Mouse (Mus musculus) neural tube, embryonic 11.5 days (tissue): ENCODE measurements at regions not wholly inside any gene's neighbourhood (a gene's known extent, or its start where the extent isn't known, plus 50 kb on each side); places are given as distances from the start of the nearest gene placed in this dataset.
"Not testable (repeated sequence)": the region's sequence is repeated elsewhere in the genome, so short reads cannot be mapped to it uniquely, and the experiment has no call there.

ENCODE experiments used
- ATAC-seq: fragments of 200-750 bp; cut with Nextera tagmentation; 2 replicates; pipeline ENCODE4 v1.8.0; 2017; ENCODE audit warnings: moderate number of reproducible peaks, mild to moderate bottlenecking, moderate TSS enrichment, moderate library complexity; ENCODE audit not compliant: insufficient read depth, low FRiP score, low TSS enrichment
- DNase-seq: peaks from one replicate; pipeline ENCODE4 v3.0.0-alpha.2; 2015; ENCODE audit warnings: low spot score
- H3K27ac ChIP-seq: fragments of 300-500 bp; sonication (generic); 2 replicates; pipeline ENCODE4 v1.5.1; 2014; ENCODE audit warnings: low read depth, mild to moderate bottlenecking, low read length
- H3K27me3 ChIP-seq: fragments of 300-500 bp; sonication (generic); 2 replicates; pipeline ENCODE4 v1.6.1; 2014; ENCODE audit warnings: mild to moderate bottlenecking, low read length, mixed read lengths; ENCODE audit not compliant: control insufficient read depth, insufficient read depth
- H3K36me3 ChIP-seq: fragments of 300-500 bp; sonication (generic); 2 replicates; pipeline ENCODE4 v1.6.1; 2014; ENCODE audit warnings: mild to moderate bottlenecking, low read length, moderate library complexity, mixed read lengths; ENCODE audit not compliant: control insufficient read depth, insufficient read depth
- H3K4me1 ChIP-seq: fragments of 300-500 bp; sonication (generic); 2 replicates; pipeline ENCODE4 v1.6.1; 2014; ENCODE audit warnings: low read length, mixed read lengths; ENCODE audit not compliant: control insufficient read depth, insufficient read depth
- H3K4me2 ChIP-seq: fragments of 300-500 bp; sonication (generic); 2 replicates; pipeline ENCODE4 v1.6.1; 2014; ENCODE audit warnings: low read depth, mild to moderate bottlenecking, moderate library complexity
- H3K4me3 ChIP-seq: fragments of 300-500 bp; sonication (generic); 2 replicates; pipeline ENCODE4 v1.5.1; 2014; ENCODE audit warnings: low read depth, low read length
- H3K9ac ChIP-seq: fragments of 300-500 bp; sonication (generic); 2 replicates; pipeline ENCODE4 v1.6.1; 2014; ENCODE audit warnings: mild to moderate bottlenecking, low read length
- H3K9me3 ChIP-seq: fragments of 300-500 bp; sonication (generic); 2 replicates; pipeline ENCODE4 v1.6.1; 2016; ENCODE audit warnings: low read length; ENCODE audit not compliant: control insufficient read depth
- WGBS: fragments of 180-500 bp; shearing (Covaris S2); extraction: QIAGEN DNeasy Blood & Tissue Kit; methylation state at CpG from one replicate; pipeline ENCODE4 v1.1.7; 2014; 5-methylcytosine and 5-hydroxymethylcytosine counted together

- no peaks in the 10 kb centered on the region for H3K36me3 ChIP-seq
- no peaks in the 10 kb centered on the region for H3K9me3 ChIP-seq
- no peak for DNase-seq
- no peaks in the 10 kb centered on the region for H3K4me1 ChIP-seq
- H3K27ac ChIP-seq, result no peak overlapping the region
- WGBS, result 83% methylated on average over 3 of the region's 3 CpGs
- H3K9ac ChIP-seq, result no peak overlapping the region
- H3K4me2 ChIP-seq, result no peak overlapping the region
- no peak for ATAC-seq
- H3K27me3 ChIP-seq, result no peaks in the 10 kb centered on the region
- H3K4me3 ChIP-seq, result no peak overlapping the region
Measured at GRCm38 (mm10) chr5:59831836-59832235, 1976.8 kb upstream of the G6pd2 start.

DNA sequence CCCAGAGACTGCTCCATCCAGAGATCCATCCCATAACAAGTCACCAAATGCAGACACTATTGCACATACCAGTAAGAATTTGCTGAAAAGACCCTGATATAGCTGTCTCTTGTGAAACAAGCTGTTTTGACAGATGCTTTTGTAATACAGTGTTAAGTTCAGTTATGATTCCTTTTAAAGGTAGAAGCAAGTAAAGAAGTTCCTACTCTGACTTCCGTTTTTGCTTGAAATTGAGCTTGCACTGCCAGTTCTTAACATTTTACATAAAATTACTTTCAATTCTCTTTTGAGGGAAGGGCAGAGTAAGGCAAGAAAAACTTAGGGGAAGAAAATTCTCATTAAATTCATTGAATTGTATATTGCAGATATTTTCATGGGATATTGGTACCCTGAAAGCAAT, 1962.9 kb upstream of the G6pd2 start:
- H3K9ac ChIP-seq, result no peak overlapping the region
- DNase-seq (no peak), ATAC-seq (no peak)
- no peaks in the 10 kb centered on the region for H3K4me1 ChIP-seq
- H3K36me3 ChIP-seq, result no peaks in the 10 kb centered on the region
- no peak overlapping the region for H3K4me2 ChIP-seq
- H3K9me3 ChIP-seq, result no peaks in the 10 kb centered on the region
- 83% methylated on average over 1 of the region's 1 CpGs for WGBS
- no peak overlapping the region for H3K4me3 ChIP-seq
- H3K27me3 ChIP-seq, result no peaks in the 10 kb centered on the region
- no peak overlapping the region for H3K27ac ChIP-seq

- no peak for ATAC-seq
- 81% methylated on average over 1 of the region's 1 CpGs for WGBS
Measured at GRCm38 (mm10) chr5:59847643-59848042, 1961.0 kb upstream of the G6pd2 start.

DNA sequence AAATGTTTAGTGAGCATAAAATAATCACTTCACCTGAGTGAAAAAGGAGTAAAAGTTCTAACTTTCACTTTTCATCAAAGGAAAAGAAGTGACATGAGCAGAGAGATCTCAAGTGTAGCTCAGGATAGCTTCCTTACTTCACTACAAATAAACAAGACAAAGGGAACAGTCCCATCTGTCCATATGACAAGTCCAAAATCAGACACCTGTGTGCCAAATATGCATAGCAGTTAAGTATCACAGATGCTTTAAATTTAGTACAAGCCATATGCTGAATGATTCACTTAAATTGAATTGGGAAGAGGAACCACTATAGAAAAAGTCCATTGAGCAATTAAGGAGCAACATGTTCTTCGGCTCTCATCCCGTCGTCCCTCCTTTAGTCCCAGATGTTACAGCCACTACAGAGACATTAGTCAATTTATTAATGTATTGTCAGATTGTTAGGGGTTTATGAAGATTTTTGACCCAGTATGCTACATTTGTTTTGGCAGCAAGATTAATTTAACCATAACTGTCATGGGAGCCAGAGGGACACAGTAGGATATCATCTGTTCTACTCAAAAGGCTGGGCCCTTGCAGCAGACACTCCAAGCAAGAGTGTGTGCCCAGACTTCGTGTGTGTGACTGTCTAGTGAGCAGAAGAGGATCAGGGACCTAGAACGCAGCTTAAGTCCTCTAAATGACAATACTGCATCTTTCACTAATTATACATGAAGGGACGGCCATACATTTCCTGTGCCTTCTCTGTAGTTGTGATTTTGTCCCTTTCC, 1914.5 kb upstream of the G6pd2 start:
- no peaks in the 10 kb centered on the region for H3K9me3 ChIP-seq
- ATAC-seq (no peak), DNase-seq (no peak)
- 83% methylated on average over 6 of the region's 6 CpGs for WGBS
- no peaks in the 10 kb centered on the region for H3K4me1 ChIP-seq
- no peak overlapping the region for H3K4me2 ChIP-seq
- no peak overlapping the region for H3K9ac ChIP-seq
- no peaks in the 10 kb centered on the region for H3K36me3 ChIP-seq
- H3K27me3 ChIP-seq, result no peaks in the 10 kb centered on the region
- no peak overlapping the region for H3K27ac ChIP-seq
- H3K4me3 ChIP-seq, result no peak overlapping the region

More at GRCm38 (mm10) chr5:59847643-59848042, 1961.0 kb upstream of the G6pd2 start:
- H3K9ac ChIP-seq, result no peak overlapping the region
- H3K4me1 ChIP-seq, result no peaks in the 10 kb centered on the region
- H3K4me3 ChIP-seq, result no peak overlapping the region
- no peaks in the 10 kb centered on the region for H3K9me3 ChIP-seq
- no peak overlapping the region for H3K4me2 ChIP-seq
- no peak overlapping the region for H3K27ac ChIP-seq
- DNase-seq, result no peak
- H3K36me3 ChIP-seq, result no peaks in the 10 kb centered on the region
- no peaks in the 10 kb centered on the region for H3K27me3 ChIP-seq

GRCm38 (mm10) chr5:59921910-59922309, 1886.7 kb upstream of the G6pd2 start:
- no peaks in the 10 kb centered on the region for H3K4me1 ChIP-seq
- no peak overlapping the region for H3K27ac ChIP-seq
- no peak overlapping the region for H3K4me2 ChIP-seq
- no peaks in the 10 kb centered on the region for H3K36me3 ChIP-seq
- no peak overlapping the region for H3K9ac ChIP-seq
- WGBS, result 63% methylated on average over 4 of the region's 4 CpGs
- no peak for DNase-seq
- H3K9me3 ChIP-seq, result no peaks in the 10 kb centered on the region
- ATAC-seq, result no peak
- no peak overlapping the region for H3K4me3 ChIP-seq
- no peaks in the 10 kb centered on the region for H3K27me3 ChIP-seq

GRCm38 (mm10) chr5:59940861-59941260, 1867.8 kb upstream of the G6pd2 start:
- H3K27ac ChIP-seq, result no peak overlapping the region
- no peak overlapping the region for H3K4me2 ChIP-seq
- no peaks in the 10 kb centered on the region for H3K27me3 ChIP-seq
- H3K9me3 ChIP-seq, result no peaks in the 10 kb centered on the region
- H3K36me3 ChIP-seq, result no peaks in the 10 kb centered on the region
- WGBS, result 76% methylated on average over 1 of the region's 1 CpGs
- no peak overlapping the region for H3K9ac ChIP-seq
- H3K4me3 ChIP-seq, result no peak overlapping the region
- no peaks in the 10 kb centered on the region for H3K4me1 ChIP-seq
- no peak for DNase-seq
- ATAC-seq, result no peak

- H3K27ac ChIP-seq, result no peak overlapping the region
- H3K4me3 ChIP-seq, result no peak overlapping the region
- H3K4me2 ChIP-seq, result no peak overlapping the region
- no peak for ATAC-seq
- no peaks in the 10 kb centered on the region for H3K4me1 ChIP-seq
- no peaks in the 10 kb centered on the region for H3K36me3 ChIP-seq
- DNase-seq, result no peak
- no peak overlapping the region for H3K9ac ChIP-seq
- H3K9me3 ChIP-seq, result no peaks in the 10 kb centered on the region
- no peaks in the 10 kb centered on the region for H3K27me3 ChIP-seq
Measured at GRCm38 (mm10) chr5:59945761-59946160, 1862.9 kb upstream of the G6pd2 start.

- no peak for ATAC-seq
Measured at GRCm38 (mm10) chr5:59947831-59948568, 1860.6 kb upstream of the G6pd2 start.

DNA sequence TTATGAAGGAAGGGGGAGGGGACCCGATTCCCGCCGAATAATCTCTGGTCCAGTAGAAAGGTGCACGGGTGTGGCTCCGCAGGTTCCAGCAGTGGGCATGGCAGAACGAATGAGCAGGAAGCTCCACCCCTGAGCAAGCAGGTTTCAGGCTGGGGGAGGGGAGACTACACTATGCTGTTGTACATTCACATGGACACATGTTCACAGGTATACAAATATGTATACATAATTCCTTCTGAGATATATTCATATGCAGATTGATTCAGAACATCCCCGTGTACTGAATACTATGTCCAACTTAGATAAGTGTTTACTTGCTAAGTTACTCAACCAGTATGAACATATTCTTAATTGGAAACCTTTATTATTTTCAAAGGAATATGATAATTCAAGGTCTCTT, 1852.4 kb upstream of the G6pd2 start:
- H3K27me3 ChIP-seq, H3K9ac ChIP-seq, H3K27ac ChIP-seq, DNase-seq, H3K36me3 ChIP-seq, ATAC-seq, H3K4me1 ChIP-seq, H3K4me3 ChIP-seq, H3K4me2 ChIP-seq, H3K9me3 ChIP-seq: not testable (repeated sequence)
- 95% methylated on average over 2 of the region's 7 CpGs for WGBS

More at GRCm38 (mm10) chr5:59947831-59948568, 1860.6 kb upstream of the G6pd2 start:
- DNase-seq, result no peak
- 95% methylated on average over 4 of the region's 4 CpGs for WGBS
- Histone ChIP-seq H3K4me2 (no peak overlapping the region), H3K4me1 (no peaks in the 10 kb centered on the region), H3K27ac (no peak overlapping the region), H3K4me3 (no peak overlapping the region), H3K36me3 (no peaks in the 10 kb centered on the region), H3K27me3 (no peaks in the 10 kb centered on the region), H3K9me3 (no peaks in the 10 kb centered on the region), H3K9ac (no peak overlapping the region)
